Mouse (Mus musculus): ENCODE measurements around the gene Itpkb.

- no peak for TF ChIP-seq CTCF (IDR thresholded peaks at IDR 0.05; ENCODE audit: low read depth)
- no peak for TF ChIP-seq EP300 (optimal IDR thresholded peaks at IDR 0.05)
These were observed 44.0 kb upstream of the Itpkb start for GRCm38 (mm10) chr1:180286081-180286831.
